Mouse (Mus musculus): Measurements from ENCODE around the gene Adgrl3. TPM values are rescaled to one million over a fixed set of nuclear protein-coding genes. Genes with fewer than 3 reads are reported as not detected.

Gene Adgrl3
- total and polyA plus RNA-seq, 3 experiments = not detected

DNA sequence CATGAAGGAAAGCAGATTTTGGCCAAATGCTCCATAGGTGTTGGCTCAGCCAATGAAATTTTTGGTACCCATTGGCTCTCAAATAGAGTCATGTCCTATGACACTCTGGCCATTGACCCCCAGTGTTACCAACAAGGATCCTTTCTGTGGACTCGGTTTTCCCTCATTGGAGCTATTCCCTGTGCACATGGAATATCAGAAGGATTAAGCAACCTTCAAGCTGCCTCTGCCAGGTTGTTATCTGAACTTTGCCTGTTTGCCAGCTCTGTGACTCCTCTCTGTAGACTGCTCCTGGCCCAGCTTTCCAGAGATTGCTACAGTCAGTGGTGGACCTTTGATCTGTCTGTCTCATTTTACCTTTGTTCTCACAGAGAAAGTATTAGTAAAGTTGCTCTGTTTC lies 548.8 kb downstream of the Adgrl3 start:
- no peaks in the 10 kb centered on the region for H3K4me1 ChIP-seq (ENCODE audit: control insufficient read depth in 1 of 2, insufficient read depth in 2 of 2, low read length in 2 of 2)
- H3K27ac ChIP-seq (ENCODE audit: control insufficient read depth, low read depth, low read length) = no peak overlapping the region
- H3K9me3 ChIP-seq (replicated peaks; ENCODE audit: insufficient read depth, low read length) = no peaks in the 10 kb centered on the region
- no peak overlapping the region for H3K4me3 ChIP-seq (ENCODE audit: control insufficient read depth in 1 of 2, insufficient read depth in 1 of 2, low read depth in 2 of 2, low read length in 2 of 2)
- no peaks in the 10 kb centered on the region for H3K79me2 ChIP-seq (ENCODE audit: control insufficient read depth, insufficient read depth, low read length, poor library complexity)
- no peak for DNase-seq (ENCODE audit: low read depth, low spot score)
- no peak overlapping the region for H3K9ac ChIP-seq (ENCODE audit: control insufficient read depth, low read depth, low read length, poor library complexity, severe bottlenecking)
- TF ChIP-seq UBTF (IDR thresholded peaks at IDR 0.05; ENCODE audit: borderline replicate concordance, insufficient read depth, low read depth, low read length) (no peak), JUND (IDR thresholded peaks at IDR 0.05; ENCODE audit: low read depth, low read length) (no peak), MAZ (IDR thresholded peaks at IDR 0.05; ENCODE audit: low read depth, low read length) (no peak), MYC (IDR thresholded peaks at IDR 0.05; ENCODE audit: low read depth, low read length) (no peak), MEF2A (IDR thresholded peaks at IDR 0.05; ENCODE audit: extremely low read depth, insufficient replicate concordance, low read depth, low read length, poor library complexity, severe bottlenecking) (no peak), RCOR1 (IDR thresholded peaks at IDR 0.05; ENCODE audit: low read depth, low read length) (no peak), NELFE (IDR thresholded peaks at IDR 0.05; ENCODE audit: low read depth, low read length) (no peak), EP300 (IDR thresholded peaks at IDR 0.05; ENCODE audit: low read depth in 1 of 2, low read length in 2 of 2) (no peak), ETS1 (IDR thresholded peaks at IDR 0.05; ENCODE audit: low read depth, low read length) (no peak), BHLHE40 (IDR thresholded peaks at IDR 0.05; ENCODE audit: borderline replicate concordance, low read depth, low read length) (no peak), USF2 (IDR thresholded peaks at IDR 0.05; ENCODE audit: borderline replicate concordance in 1 of 2, insufficient read depth in 1 of 2, low read depth in 1 of 2, low read length in 2 of 2) (no peak), ZNF384 (IDR thresholded peaks at IDR 0.05; ENCODE audit: low read depth, low read length) (no peak), POLR2AphosphoS2 (IDR thresholded peaks at IDR 0.05; ENCODE audit: low read length) (no peak), TBP (IDR thresholded peaks at IDR 0.05; ENCODE audit: low read depth, low read length) (no peak), ZMIZ1 (IDR thresholded peaks at IDR 0.05; ENCODE audit: low read depth, low read length) (no peak)
- no peaks in the 10 kb centered on the region for H3K36me3 ChIP-seq (ENCODE audit: control insufficient read depth in 1 of 2, insufficient read depth in 2 of 2, low read length in 2 of 2)
- no peaks in the 10 kb centered on the region for H3K27me3 ChIP-seq (ENCODE audit: control insufficient read depth in 1 of 2, insufficient read depth in 2 of 2, low read length in 2 of 2)

DNA sequence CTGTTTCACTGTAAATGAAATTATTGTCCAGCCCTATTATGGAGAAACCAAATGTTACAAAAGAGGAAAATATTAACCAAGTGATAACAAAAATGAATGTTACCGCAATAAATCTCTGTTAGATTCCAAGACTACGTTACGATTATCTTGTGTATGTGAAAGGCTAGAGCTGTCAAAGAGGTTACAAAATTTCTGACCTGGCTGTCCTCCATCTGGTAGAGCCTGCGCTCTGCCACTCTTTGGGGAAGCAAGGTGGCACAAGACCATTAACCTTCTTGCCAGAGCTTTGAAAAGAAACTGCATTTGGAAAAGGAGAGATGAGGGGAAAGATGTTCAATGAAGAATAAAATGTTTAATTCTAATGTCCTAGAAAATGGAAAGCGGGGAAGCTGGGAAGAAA lies 562.9 kb downstream of the Adgrl3 start:
- H3K79me2 ChIP-seq (ENCODE audit: control insufficient read depth, insufficient read depth, low read length, poor library complexity) = no peaks in the 10 kb centered on the region
- H3K27me3 ChIP-seq (ENCODE audit: control insufficient read depth in 1 of 2, insufficient read depth in 2 of 2, low read length in 2 of 2) = no peaks in the 10 kb centered on the region
- no peak overlapping the region for H3K4me3 ChIP-seq (ENCODE audit: control insufficient read depth in 1 of 2, insufficient read depth in 1 of 2, low read depth in 2 of 2, low read length in 2 of 2)
- DNase-seq (ENCODE audit: low read depth, low spot score) = no peak
- no peak overlapping the region for H3K27ac ChIP-seq (ENCODE audit: control insufficient read depth, low read depth, low read length)
- no peaks in the 10 kb centered on the region for H3K36me3 ChIP-seq (ENCODE audit: control insufficient read depth in 1 of 2, insufficient read depth in 2 of 2, low read length in 2 of 2)
- no peaks in the 10 kb centered on the region for H3K9me3 ChIP-seq (replicated peaks; ENCODE audit: insufficient read depth, low read length)
- H3K9ac ChIP-seq (ENCODE audit: control insufficient read depth, low read depth, low read length, poor library complexity, severe bottlenecking) = no peak overlapping the region
- TF ChIP-seq TAL1 (IDR thresholded peaks at IDR 0.05; ENCODE audit: low read length) = no peak
- TF ChIP-seq MXI1 (IDR thresholded peaks at IDR 0.05; ENCODE audit: low read depth, low read length) = no peak
- no peak for TF ChIP-seq SIN3A (IDR thresholded peaks at IDR 0.05; ENCODE audit: low read length)
- TF ChIP-seq RCOR1 (IDR thresholded peaks at IDR 0.05; ENCODE audit: low read depth, low read length) = no peak
- TF ChIP-seq ETS1 (IDR thresholded peaks at IDR 0.05; ENCODE audit: low read depth, low read length) = no peak
- no peak for TF ChIP-seq RAD21 (IDR thresholded peaks at IDR 0.05; ENCODE audit: low read depth, low read length)
- no peak for TF ChIP-seq ELF1 (IDR thresholded peaks at IDR 0.05; ENCODE audit: low read depth, low read length)
- TF ChIP-seq TBP (IDR thresholded peaks at IDR 0.05; ENCODE audit: low read depth, low read length) = no peak
- no peak for TF ChIP-seq ZMIZ1 (IDR thresholded peaks at IDR 0.05; ENCODE audit: low read depth, low read length)
- no peak for TF ChIP-seq ZNF384 (IDR thresholded peaks at IDR 0.05; ENCODE audit: low read depth, low read length)
- TF ChIP-seq POLR2A (IDR thresholded peaks at IDR 0.05; ENCODE audit: control insufficient read depth in 1 of 2, insufficient read depth in 1 of 2, low read depth in 1 of 2, low read length in 2 of 2, poor library complexity in 1 of 2) = no peak
- TF ChIP-seq MYC (IDR thresholded peaks at IDR 0.05; ENCODE audit: low read depth, low read length) = no peak
- no peak for TF ChIP-seq NELFE (IDR thresholded peaks at IDR 0.05; ENCODE audit: low read depth, low read length)
- no peak for TF ChIP-seq HCFC1 (IDR thresholded peaks at IDR 0.05; ENCODE audit: low read depth, low read length)
- no peak for TF ChIP-seq E2F4 (IDR thresholded peaks at IDR 0.05; ENCODE audit: borderline replicate concordance, low read depth, low read length)
- TF ChIP-seq TCF12 (IDR thresholded peaks at IDR 0.05; ENCODE audit: low read depth, low read length) = no peak
- no peaks in the 10 kb centered on the region for H3K4me1 ChIP-seq (ENCODE audit: control insufficient read depth in 1 of 2, insufficient read depth in 2 of 2, low read length in 2 of 2)
